Mouse (Mus musculus) thymus, adult 2 months (tissue): ENCODE data around the gene Ralgapa1. TPM values are rescaled to one million over a fixed set of nuclear protein-coding genes. Genes with fewer than 3 reads are reported as not detected.
"Not testable (repeated sequence)": the region's sequence is repeated elsewhere in the genome, so short reads cannot be mapped to it uniquely, and the experiment has no call there.

Experiments
- DNase-seq: peaks from one replicate; pipeline ENCODE4 v3.0.0; 2021
- H3K27ac ChIP-seq: fragments of 200-500 bp; 2 replicates; pipeline ENCODE4 v1.5.1; 2012; ENCODE audit warnings: low read length, control low read depth; ENCODE audit not compliant: control insufficient read depth, insufficient read depth
- H3K27me3 ChIP-seq: fragments of 200-500 bp; 2 replicates; pipeline ENCODE4 v1.6.1; 2012; ENCODE audit warnings: mild to moderate bottlenecking, low read length, moderate library complexity, mixed read lengths; ENCODE audit not compliant: control insufficient read depth, insufficient read depth
- H3K36me3 ChIP-seq: fragments of 200-500 bp; 2 replicates; pipeline ENCODE4 v1.6.1; 2012; ENCODE audit warnings: mild to moderate bottlenecking, low read length, moderate library complexity; ENCODE audit not compliant: control insufficient read depth, insufficient read depth
- H3K4me1 ChIP-seq: fragments of 200-500 bp; replicated peaks from 2 replicates; pipeline ENCODE4 v1.6.1; 2012; ENCODE audit warnings: low read length; ENCODE audit not compliant: control insufficient read depth, insufficient read depth
- H3K4me3 ChIP-seq: fragments of 200-500 bp; 2 replicates; pipeline ENCODE4 v1.5.1; 2012; ENCODE audit warnings: mild to moderate bottlenecking, low read length, control low read depth, moderate library complexity; ENCODE audit not compliant: control insufficient read depth, insufficient read depth
- CTCF ChIP-seq: fragments of 200-500 bp; IDR thresholded peaks from 2 replicates; pipeline ENCODE4 v1.5.1; 2012; ENCODE audit warnings: mild to moderate bottlenecking, control low read depth, low read length, moderate library complexity, borderline replicate concordance; ENCODE audit not compliant: control insufficient read depth, poor library complexity, insufficient read depth; ENCODE audit errors: extremely low read depth
- POLR2A ChIP-seq: fragments of 200-500 bp; IDR thresholded peaks from 2 replicates; pipeline ENCODE4 v1.6.1; 2012; ENCODE audit warnings: mild to moderate bottlenecking, low read length, control low read depth, moderate library complexity; ENCODE audit not compliant: control insufficient read depth, poor library complexity, insufficient read depth; ENCODE audit errors: extremely low read depth
- WGBS: fragments of 180-500 bp; shearing (Covaris S2); methylation state at CpG from one replicate; pipeline ENCODE4 v1.1.7; 2018; 5-methylcytosine and 5-hydroxymethylcytosine counted together
- polyA plus RNA-seq: library from polyadenylated mRNA; depleted of rRNA; stranded (reverse); fragments of >200 nt; gene quantifications from 2 replicates; pipeline ENCODE4 v1.2.3, GENCODE M21; 2012

The Ralgapa1 gene
- polyA plus RNA-seq, 1 experiment: 29.5 TPM

DNA sequence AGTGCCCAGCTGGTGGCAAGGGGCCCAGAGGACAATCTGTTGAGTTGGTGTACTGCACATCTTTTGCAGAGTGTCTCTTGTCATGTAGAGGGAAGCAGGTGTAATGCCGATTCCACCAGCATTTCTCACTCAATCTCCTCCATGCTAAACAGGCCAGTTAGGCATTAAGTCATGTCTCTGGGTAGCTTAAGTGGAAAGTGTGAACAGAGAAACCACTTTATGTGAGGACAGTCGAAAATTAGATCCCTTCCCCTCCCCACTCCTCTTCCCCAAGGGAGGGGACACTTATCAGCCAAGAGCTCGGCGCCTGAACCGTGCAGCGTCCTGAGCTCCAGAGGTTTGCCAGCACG, 222.5 kb downstream of the Ralgapa1 start:
- no peak for DNase-seq
- Histone ChIP-seq H3K4me3 (no peak overlapping the region), H3K27ac (no peak overlapping the region), H3K36me3 (no peaks in the 10 kb centered on the region), H3K27me3 (peaks cover 7% of the 10 kb centered on the region; the same call in 1 of the 2 replicates), H3K4me1 (peaks cover 8% of the 10 kb centered on the region; the same call in 1 of the 2 replicates)
- TF ChIP-seq CTCF: no peak
- TF ChIP-seq POLR2A: no peak
- WGBS: 9% methylated on average over 7 of the region's 7 CpGs

- H3K4me1 ChIP-seq, DNase-seq, H3K27ac ChIP-seq, H3K27me3 ChIP-seq, H3K4me3 ChIP-seq, H3K36me3 ChIP-seq: not testable (repeated sequence)
- WGBS: 59% methylated on average over 9 of the region's 9 CpGs
Measured at GRCm38 (mm10) chr12:55586936-55587335, 234.0 kb downstream of the Ralgapa1 start.

DNA sequence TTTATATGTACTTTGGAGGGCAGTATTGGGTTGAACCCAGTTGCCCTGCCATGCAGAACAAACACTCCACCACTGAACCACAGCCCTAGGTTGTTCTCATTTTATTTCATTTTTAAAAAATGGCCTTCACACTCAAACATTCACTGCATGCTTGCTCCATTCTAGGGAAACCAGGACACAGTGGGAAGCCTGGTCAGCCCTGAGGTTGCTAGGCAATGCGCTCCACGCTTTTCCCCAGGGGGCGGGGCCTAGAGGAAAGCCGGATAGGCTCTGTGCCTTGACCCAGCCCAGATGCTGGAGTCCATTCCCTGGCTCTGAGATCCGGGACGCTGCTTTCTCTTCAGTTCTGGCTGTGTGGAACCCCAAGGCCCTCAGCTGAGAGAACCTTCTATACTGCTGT, 247.2 kb downstream of the Ralgapa1 start:
- no peaks in the 10 kb centered on the region for H3K4me1 ChIP-seq
- whole genome bisulfite sequencing: 38% methylated on average over 6 of the region's 6 CpGs
- DNase-seq: no peak
- no peaks in the 10 kb centered on the region for H3K27me3 ChIP-seq
- H3K27ac ChIP-seq: no peak overlapping the region
- H3K4me3 ChIP-seq: no peak overlapping the region
- H3K36me3 ChIP-seq: no peaks in the 10 kb centered on the region
- TF ChIP-seq CTCF: no peak
- no peak for TF ChIP-seq POLR2A

DNA sequence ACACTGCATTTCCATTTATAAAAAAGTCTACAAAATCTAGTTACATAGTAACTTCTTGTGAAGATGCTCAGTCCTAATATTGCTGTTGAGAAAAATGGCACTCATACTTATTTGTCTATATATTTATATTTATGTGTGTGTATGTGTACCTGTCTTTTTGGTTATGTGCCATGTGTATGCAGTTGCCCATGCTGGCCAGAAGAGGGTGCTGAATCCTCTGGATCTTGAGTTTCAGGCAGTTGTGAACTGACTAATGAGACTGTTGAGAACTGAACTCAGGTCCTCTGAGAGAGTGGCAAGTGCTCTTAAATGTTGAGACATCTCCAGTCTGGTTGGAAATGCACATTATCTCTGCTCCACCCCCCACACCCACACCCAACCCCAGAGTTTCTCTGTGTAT, 247.9 kb downstream of the Ralgapa1 start:
- Histone ChIP-seq H3K27me3 (no peaks in the 10 kb centered on the region), H3K4me1 (no peaks in the 10 kb centered on the region), H3K27ac (no peak overlapping the region), H3K4me3 (no peak overlapping the region), H3K36me3 (no peaks in the 10 kb centered on the region)
- DNase-seq: no peak
- TF ChIP-seq POLR2A: no peak
- no peak for TF ChIP-seq CTCF

GRCm38 (mm10) chr12:55571661-55572060, 249.3 kb downstream of the Ralgapa1 start:
- TF ChIP-seq CTCF (no peak), POLR2A (no peak)
- no peak for DNase-seq
- Histone ChIP-seq H3K36me3 (no peaks in the 10 kb centered on the region), H3K27me3 (no peaks in the 10 kb centered on the region), H3K4me3 (no peak overlapping the region), H3K4me1 (no peaks in the 10 kb centered on the region), H3K27ac (no peak overlapping the region)
- 93% methylated on average over 10 of the region's 10 CpGs for WGBS

DNA sequence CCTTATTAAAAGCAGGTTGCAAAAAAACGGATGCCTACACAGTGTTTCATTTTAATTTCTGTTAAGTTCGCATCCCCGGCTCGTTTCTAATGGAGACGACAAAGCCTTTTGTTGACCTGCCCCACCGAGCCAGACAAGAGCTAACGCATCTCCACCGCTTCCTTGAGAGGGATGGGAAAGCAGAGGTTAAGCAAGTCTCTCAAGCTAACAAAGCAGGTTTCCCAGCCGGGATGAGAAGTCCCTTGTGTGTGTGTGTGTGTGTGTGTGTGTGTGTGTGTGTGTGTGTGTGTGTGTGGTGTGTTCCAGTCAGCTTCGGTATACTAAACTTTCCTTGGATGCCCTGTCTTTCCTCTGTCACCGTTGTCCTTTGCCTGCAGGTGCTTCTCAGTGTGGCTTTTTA, 249.8 kb downstream of the Ralgapa1 start:
- no peaks in the 10 kb centered on the region for H3K36me3 ChIP-seq
- H3K27ac ChIP-seq: no peak overlapping the region
- no peaks in the 10 kb centered on the region for H3K4me1 ChIP-seq
- H3K4me3 ChIP-seq: no peak overlapping the region
- TF ChIP-seq POLR2A (no peak), CTCF (no peak)
- DNase-seq: no peak
- no peaks in the 10 kb centered on the region for H3K27me3 ChIP-seq
- 91% methylated on average over 11 of the region's 11 CpGs for WGBS

DNA sequence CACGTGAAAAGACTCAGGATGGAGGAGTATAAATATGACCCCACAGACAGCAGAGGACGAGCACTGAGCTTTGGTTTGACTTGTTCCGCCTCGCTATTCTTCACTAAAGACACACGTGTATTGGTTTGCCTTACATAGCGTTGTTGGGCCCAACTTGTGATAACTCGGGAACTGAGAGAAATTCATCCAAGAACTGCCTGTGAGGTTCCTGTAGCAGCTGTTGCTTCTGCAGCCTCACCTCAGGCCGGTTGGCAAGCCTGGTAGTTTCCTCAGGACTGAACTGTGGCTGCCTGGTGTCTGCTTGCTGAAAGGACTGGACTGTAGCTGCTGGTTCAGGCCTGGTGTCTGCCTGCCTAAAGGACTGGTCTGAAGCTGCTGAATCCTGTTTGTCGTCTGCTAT, 250.3 kb downstream of the Ralgapa1 start:
- 90% methylated on average over 9 of the region's 9 CpGs for WGBS
- Histone ChIP-seq H3K4me3 (no peak overlapping the region), H3K27ac (no peak overlapping the region), H3K27me3 (no peaks in the 10 kb centered on the region), H3K4me1 (no peaks in the 10 kb centered on the region), H3K36me3 (no peaks in the 10 kb centered on the region)
- TF ChIP-seq POLR2A: no peak
- TF ChIP-seq CTCF: no peak
- DNase-seq: no peak
